Mouse (Mus musculus): ENCODE data around the gene Rpl23.
A peak's percentile ranks its signal among the peaks of the same experiment; 100 is the strongest.

Gene Rpl23

DNA sequence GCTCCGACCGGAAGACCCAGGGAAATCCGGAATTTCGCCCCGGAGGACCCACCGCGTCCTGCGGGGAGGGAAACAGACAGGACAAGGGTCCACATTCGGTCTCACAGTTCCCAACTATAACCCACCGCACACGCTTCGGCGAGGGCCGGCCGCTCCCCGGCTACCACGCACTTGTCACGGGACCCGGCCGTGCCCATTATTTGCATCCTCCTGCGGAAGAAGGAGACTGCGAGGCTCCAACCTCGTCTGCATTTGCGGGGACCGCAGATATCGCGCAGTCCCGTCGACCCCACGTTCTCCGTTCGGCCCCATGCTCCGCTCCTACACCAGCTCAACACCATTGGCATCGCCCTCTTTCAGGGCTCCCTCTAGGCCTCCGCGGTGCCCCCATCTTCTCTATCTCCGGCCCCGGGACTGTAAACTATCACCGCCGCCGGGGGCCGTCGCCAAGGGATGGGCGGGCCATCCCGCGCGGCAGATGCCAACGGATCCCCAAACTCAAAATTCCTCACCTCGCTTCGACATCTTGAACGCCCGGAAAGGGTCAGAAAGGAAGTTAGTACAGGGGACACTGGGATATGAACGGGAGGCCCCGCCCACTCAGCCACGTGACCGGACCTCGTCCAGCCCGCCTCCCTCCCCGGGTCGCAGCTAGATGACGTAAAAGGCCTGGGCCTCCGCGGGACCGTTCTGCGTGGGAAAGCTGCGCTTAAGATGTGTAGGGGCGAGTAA is at the start of gene Rpl23:
Rpl23 (minus strand) TSS at position 606 of the 732 bp plus-strand sequence.
- peak; percentile 99 to 100 for DNase-seq

DNA sequence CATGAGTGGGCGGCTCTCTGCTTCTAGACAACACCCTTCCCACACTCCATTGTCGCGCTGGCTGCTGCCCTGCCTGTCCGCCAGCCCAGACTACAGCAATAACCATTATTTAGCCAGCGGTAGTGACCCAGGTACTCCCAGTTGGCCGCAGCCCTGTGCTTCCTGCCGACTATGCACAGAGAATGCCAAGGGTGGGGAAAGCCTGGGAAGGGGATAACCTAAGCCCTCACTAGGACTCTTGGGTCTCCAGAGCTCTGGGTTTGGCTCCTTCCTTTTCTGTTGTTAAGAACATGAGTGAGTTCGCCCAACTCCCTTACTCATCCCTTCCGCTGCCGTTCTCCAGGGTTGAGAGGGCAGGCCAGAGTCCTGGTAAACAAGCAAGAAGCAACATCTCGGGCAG is 49.8 kb upstream of the Rpl23 start:
- peak in 1 of 2 experiments; percentile 67 for DNase-seq

GRCm38 (mm10) chr11:97830501-97830900 is 48.3 kb upstream of the Rpl23 start:
- peak; percentile 10 to 38 for DNase-seq

GRCm38 (mm10) chr11:97829913-97830476 is 47.8 kb upstream of the Rpl23 start:
- peak; percentile 7 to 39 for DNase-seq

- peak; percentile 1 to 30 for DNase-seq
These were observed 47.1 kb upstream of the Rpl23 start for GRCm38 (mm10) chr11:97829365-97829764.

- no peak for DNase-seq
These were observed 45.4 kb upstream of the Rpl23 start for GRCm38 (mm10) chr11:97827654-97828053.

- peak in 1 of 2 experiments; percentile 48 for DNase-seq
These were observed 44.2 kb upstream of the Rpl23 start for GRCm38 (mm10) chr11:97826414-97826813.

GRCm38 (mm10) chr11:97825971-97826370 is 43.7 kb upstream of the Rpl23 start:
- DNase-seq, result no peak

DNA sequence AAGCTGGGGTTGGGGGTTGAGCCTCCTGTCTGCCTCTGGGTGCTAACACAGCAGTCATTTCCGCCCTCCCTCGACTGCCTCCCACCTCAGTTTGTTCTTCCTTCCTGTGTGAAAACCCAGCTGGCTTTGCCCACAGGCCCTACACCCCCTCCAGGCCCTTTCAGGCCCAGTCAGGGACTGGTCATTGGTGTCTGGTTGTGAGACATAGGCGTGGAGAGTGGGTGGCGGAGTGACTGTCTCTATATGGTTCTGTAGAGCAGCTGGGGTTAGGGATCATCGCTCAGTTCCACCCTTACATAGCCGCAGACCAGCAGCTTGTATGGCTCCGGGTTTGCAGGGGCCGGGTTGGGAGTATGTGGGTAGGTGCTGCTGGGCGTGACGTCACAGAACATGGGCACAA is 43.1 kb upstream of the Rpl23 start:
- peak in 1 of 2 experiments; percentile 48 for DNase-seq

DNA sequence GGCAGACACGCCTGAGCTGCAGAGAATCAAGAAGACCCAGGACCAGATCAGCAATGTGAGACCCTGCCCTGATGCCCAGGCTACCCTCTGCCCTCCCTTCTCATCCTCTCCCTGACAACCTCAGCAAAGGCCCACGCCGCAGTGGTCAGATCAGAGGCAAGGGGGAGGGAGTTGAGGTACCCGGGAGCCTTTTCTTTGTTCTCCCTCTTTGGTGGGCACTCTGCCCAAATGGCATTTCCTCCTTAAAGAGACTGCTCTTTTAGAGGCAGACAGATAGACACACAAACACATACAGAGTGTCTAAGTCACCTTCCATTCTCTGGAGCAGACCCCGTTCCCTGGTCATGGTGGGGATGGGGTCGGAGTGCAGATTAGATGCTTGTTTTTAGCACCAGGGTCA is 42.7 kb upstream of the Rpl23 start:
- peak in 1 of 2 experiments; percentile 50 for DNase-seq

GRCm38 (mm10) chr11:97824168-97824567 is 41.9 kb upstream of the Rpl23 start:
- DNase-seq, result no peak

- peak; percentile 49 to 75 for DNase-seq
These were observed 40.8 kb upstream of the Rpl23 start for GRCm38 (mm10) chr11:97822840-97823603.

DNA sequence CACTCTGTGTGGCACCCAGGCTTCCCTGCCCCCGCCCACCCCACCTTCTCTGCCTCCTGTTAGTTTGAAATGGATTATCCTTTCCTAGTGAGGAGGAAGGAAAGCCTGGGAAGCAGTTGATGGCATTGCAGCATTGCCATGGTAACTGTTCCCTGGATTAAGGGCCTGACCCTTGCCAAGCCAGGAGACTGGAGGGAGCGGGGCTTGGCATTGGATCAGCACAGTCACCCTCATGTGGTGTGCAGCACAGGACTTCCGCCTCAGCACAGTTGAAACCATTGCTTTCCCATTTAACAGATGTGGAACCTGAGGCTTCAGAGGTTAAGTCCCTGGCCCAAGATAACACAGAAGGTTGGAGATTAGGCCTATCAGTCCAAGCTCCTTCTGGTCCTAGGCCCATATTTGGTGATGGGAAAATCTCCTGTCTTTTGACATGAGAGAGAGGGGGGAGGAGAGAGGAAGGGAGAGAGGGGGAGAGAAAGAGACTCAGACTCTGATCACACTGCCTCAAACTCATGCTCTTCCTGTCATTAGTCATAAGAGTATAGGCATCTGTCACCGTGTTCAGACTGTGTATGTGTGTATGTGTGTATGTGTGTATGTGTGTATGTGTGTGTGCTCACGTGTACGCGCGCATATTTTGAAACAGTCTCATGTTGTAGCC is 39.3 kb upstream of the Rpl23 start:
- DNase-seq, result peak; percentile 51 to 68

DNA sequence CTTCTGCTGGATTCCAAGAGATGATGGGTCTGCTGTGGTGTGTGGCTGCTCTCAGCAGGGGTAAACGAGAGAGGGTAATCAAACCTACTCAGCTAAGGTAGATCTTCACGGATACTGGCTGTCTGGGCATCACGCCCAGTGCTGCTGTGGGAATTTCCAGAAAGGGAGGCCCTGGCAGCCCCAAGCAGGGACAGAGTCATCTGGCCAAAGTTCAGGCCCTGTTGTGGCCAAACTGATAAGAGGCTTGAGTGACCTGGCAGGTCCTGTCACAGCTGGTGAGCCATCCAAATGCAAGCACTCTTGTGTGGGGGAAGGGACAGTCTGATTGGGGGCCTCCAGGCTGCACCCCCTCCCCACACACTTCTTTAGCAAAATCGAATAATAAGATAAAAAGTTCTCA is 38.6 kb upstream of the Rpl23 start:
- peak; percentile 92 to 95 for DNase-seq

DNA sequence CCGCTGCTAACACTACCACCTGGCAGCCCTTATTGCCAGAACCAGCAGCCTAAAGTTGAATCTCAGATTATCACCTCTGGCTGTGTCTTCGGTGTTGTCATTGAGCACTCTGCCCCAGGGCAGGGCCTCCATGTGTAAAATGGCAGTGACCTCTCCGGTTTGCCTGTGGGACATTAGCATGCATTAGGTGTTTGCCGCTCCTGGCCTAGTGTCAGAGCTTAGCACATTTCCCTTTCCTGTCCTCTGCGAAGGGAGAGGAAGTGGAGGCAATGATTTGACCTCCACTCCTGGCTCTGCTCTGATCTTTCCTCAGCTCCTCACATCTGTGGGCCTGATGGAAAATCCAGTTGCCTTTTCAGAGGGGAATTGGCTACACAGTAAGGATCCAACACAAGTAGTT is 37.7 kb upstream of the Rpl23 start:
- peak; percentile 40 to 69 for DNase-seq

GRCm38 (mm10) chr11:97819102-97819501 is 36.9 kb upstream of the Rpl23 start:
- DNase-seq, result no peak

DNA sequence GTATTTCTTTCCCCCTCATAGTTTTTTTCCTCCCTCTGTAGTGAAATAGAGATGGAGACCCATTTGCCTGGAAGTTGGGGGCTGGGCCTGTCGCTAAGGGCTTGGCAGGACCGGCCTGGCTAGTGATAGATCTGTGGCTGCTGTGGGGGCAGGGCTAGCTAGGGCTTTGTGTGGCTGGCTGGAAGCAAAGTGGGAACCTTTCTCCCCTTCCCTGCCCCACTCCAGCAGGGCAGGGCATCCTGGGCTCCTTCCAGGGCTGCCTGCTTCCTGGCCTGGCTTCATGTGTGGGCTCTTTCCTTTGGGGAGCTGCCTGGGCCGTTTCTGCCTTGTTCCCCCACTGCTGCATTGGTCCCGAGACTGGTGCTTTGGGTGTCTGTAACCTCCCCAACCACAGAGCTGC is 36.3 kb upstream of the Rpl23 start:
- peak; percentile 63 to 78 for DNase-seq

DNA sequence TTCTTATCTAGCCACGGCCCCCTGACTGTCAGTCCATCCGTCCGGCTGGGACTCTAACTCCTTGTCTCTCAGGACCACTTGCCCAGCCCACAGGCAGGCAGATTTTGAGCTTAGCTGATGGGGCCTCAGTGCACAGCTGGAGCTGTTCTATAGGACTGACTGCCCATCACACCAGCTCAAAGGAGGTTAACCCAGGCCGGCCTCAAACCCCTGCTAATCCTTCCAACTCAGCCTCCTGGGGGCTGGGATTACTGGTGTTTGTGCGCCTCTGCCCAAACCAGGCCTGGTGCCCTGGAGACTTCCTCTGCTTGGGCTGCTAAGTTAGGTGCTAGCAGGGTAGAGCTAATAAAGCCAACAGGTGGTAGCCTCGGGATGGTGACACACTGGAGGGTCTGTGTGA is 35.8 kb upstream of the Rpl23 start:
- DNase-seq, result no peak

- peak; percentile 79 to 87 for DNase-seq
These were observed 35.1 kb upstream of the Rpl23 start for GRCm38 (mm10) chr11:97817379-97817778.

GRCm38 (mm10) chr11:97816916-97817315 is 34.7 kb upstream of the Rpl23 start:
- peak; percentile 41 to 59 for DNase-seq

- no peak for DNase-seq
These were observed 33.9 kb upstream of the Rpl23 start for GRCm38 (mm10) chr11:97816176-97816575.

DNA sequence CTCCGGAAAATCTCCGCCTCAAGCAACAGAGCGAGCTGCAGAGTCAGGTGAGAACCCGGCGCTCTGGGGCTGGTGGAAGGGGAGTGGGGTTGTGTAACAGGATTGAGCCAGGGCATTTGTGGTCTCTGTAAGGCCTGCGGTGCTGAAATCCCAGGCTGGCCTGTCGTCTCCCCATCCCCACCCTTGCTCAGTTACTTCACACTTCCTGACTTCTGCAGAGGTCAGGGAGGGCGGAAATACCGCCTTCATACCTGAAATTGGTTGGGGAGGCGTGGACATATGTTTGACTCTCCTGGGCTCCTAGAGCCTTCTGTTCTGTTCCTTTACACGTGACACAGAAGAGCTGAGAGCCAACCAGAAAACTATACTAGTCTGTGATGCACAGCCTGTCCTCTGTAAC is 33.5 kb upstream of the Rpl23 start:
- peak in 1 of 2 experiments; percentile 43 for DNase-seq
